13 mouse cellular contexts compared by ENCODE assay signal in the genomic region with DNA sequence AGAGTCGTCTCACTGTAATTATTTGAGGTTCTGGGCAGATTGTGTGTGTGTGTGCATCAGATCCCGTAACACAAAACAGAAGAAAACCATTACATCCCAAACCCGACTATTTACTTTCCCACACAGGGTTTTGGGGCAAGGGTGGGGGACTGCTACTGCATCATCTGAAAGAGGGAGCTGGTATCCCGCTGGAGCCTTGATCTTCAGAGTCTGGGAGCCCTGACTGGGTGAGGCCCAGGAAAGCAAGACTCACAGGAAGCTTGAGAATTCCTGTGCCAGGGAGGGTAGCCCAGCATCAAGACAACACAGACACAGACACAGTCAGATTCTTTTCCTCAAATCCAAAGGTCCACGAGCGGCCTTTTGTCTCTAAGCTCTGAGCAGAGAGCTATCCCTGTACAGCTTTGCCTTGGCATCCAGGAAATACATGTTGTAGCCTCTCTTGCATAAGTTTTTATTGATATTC. TPM values are rescaled to one million over a fixed set of nuclear protein-coding genes. Genes with fewer than 3 reads are reported as not detected.
DNase-seq lines count a peak whose midpoint lies in the region; ATAC-seq and TF ChIP-seq lines count a peak whose summit lies in the region.
"Had no signal": no experiment of that assay in that cellular context is flagged by ENCODE, and none has a peak within 500 bp of the region (broad histone marks: within the 10 kb centered on the region; RNA-seq: fewer than 3 reads in every experiment).

No protein-coding gene starts in this region.

- H3K27ac ChIP-seq in heart, embryonic 12.5 days (ENCODE audit: poor library complexity, severe bottlenecking) = no peak overlapping the region
- H3K27ac ChIP-seq in ES-E14 (ENCODE audit: insufficient read depth, low read depth, low read length, poor library complexity, severe bottlenecking) = no peak overlapping the region
- no peak overlapping the region for H3K27ac ChIP-seq in forebrain, embryonic 16.5 days (ENCODE audit: low read length)
- H3K27ac ChIP-seq: liver, embryonic 13.5 days had no signal

- H3K36me3 ChIP-seq in heart, embryonic 12.5 days = no peaks in the 10 kb centered on the region
- H3K36me3 ChIP-seq in ES-E14 (ENCODE audit: control insufficient read depth, insufficient read depth, low read length, poor library complexity, severe bottlenecking) = no peaks in the 10 kb centered on the region
- no peaks in the 10 kb centered on the region for H3K36me3 ChIP-seq in forebrain, embryonic 16.5 days (ENCODE audit: control insufficient read depth, insufficient read depth)
- H3K36me3 ChIP-seq: liver, embryonic 13.5 days had no signal

- WGBS in heart, embryonic 12.5 days = 31% methylated on average over 6 of the region's 6 CpGs
- 32% methylated on average over 6 of the region's 6 CpGs for WGBS in forebrain, embryonic 16.5 days

- H3K4me3 ChIP-seq in heart, embryonic 12.5 days = no peak overlapping the region
- peak overlapping the region; percentile 38 to 58 for H3K4me3 ChIP-seq in ES-E14 (ENCODE audit: insufficient read depth in 1 of 2, low read depth in 1 of 2, low read length in 2 of 2, poor library complexity in 1 of 2, severe bottlenecking in 1 of 2)
- no peak overlapping the region for H3K4me3 ChIP-seq in forebrain, embryonic 16.5 days (replicated peaks; ENCODE audit: low read length)
- H3K4me3 ChIP-seq: liver, embryonic 13.5 days had no signal

- in situ Hi-C loops in ES-E14 (cut with MboI; ENCODE audit: low sequenced_read_pairs in 2 of 2, unreplicated experiment in 2 of 2) = no loop called here

- H3K27me3 ChIP-seq in heart, embryonic 12.5 days (replicated peaks) = no peaks in the 10 kb centered on the region
- no peaks in the 10 kb centered on the region for H3K27me3 ChIP-seq in forebrain, embryonic 16.5 days (replicated peaks; ENCODE audit: control insufficient read depth, insufficient read depth, low read length)
- H3K27me3 ChIP-seq: Patski had no signal

- H3K9ac ChIP-seq in heart, embryonic 12.5 days = peak overlapping the region; percentile 16; the same call in 1 of the 2 replicates
- H3K9ac ChIP-seq in ES-E14 (ENCODE audit: insufficient read depth, low read depth, low read length, poor library complexity, severe bottlenecking) = no peak overlapping the region
- no peak overlapping the region for H3K9ac ChIP-seq in forebrain, embryonic 16.5 days (replicated peaks; ENCODE audit: low read depth, low read length)
- H3K9ac ChIP-seq: liver, embryonic 13.5 days had no signal

- peaks cover 24% of the 10 kb centered on the region for H3K4me1 ChIP-seq in heart, embryonic 12.5 days (replicated peaks)
- no peaks in the 10 kb centered on the region; a peak in 1 of 4 replicates for H3K4me1 ChIP-seq in ES-E14 (ENCODE audit: control insufficient read depth in 2 of 2, insufficient read depth in 2 of 2, low read length in 2 of 2, poor library complexity in 1 of 2)
- H3K4me1 ChIP-seq in forebrain, embryonic 16.5 days (replicated peaks; ENCODE audit: control insufficient read depth, insufficient read depth, low read length) = 0 out of 2 replicates have a peak, but pooled peaks cover 7% of the 10 kb centered on the region

- H3K4me2 ChIP-seq in heart, embryonic 12.5 days = peak overlapping the region; percentile 49
- H3K4me2 ChIP-seq in forebrain, embryonic 16.5 days (ENCODE audit: low read length) = no peak overlapping the region; the same call in 1 of the 2 replicates
- H3K4me2 ChIP-seq: liver, embryonic 13.5 days had no signal

- no peaks in the 10 kb centered on the region for H3K9me3 ChIP-seq in heart, embryonic 12.5 days (replicated peaks)
- no peaks in the 10 kb centered on the region for H3K9me3 ChIP-seq in ES-E14 (ENCODE audit: control insufficient read depth, insufficient read depth, low read depth, low read length)
- no peaks in the 10 kb centered on the region for H3K9me3 ChIP-seq in forebrain, embryonic 16.5 days (ENCODE audit: control insufficient read depth, low read length)
- H3K9me3 ChIP-seq: liver, embryonic 13.5 days had no signal

- 0 out of 2 replicates have a peak, but pooled peaks have one; percentile 36 for ATAC-seq in heart, embryonic 12.5 days (ENCODE audit: insufficient number of reproducible peaks, low FRiP score)
- ATAC-seq in forebrain, embryonic 16.5 days = 0 out of 2 replicates have a peak, but pooled peaks have one; percentile 20
- no peak for ATAC-seq in activated CD4-positive, CD25-positive, alpha-beta regulatory T cell, adult 4 months
- ATAC-seq: Patski had no signal

- no peak for DNase-seq in heart, postnatal 4 days
- no peak for DNase-seq in ES-E14 (ENCODE audit: low read depth, low spot score)
- DNase-seq in lung, postnatal 10 days = peak; percentile 37
- DNase-seq in cerebellum, adult 18-20 months = no peak
- no peak for DNase-seq in gastrocnemius, postnatal 4 days (ENCODE audit: low spot score in 2 of 2)
- DNase-seq: adrenal gland, postnatal 36 days; B cell, adult 2 months; cerebellum, adult 9-10 months; liver, embryonic 13.5 days had no signal

TF ChIP-seq in ES-E14, 5 proteins besides CTCF, POLR2A, EP300 and RAD21:
- TF ChIP-seq HCFC1 (IDR thresholded peaks at IDR 0.05; ENCODE audit: borderline replicate concordance, insufficient read depth, low read length) (no peak), ZNF384 (IDR thresholded peaks at IDR 0.05; ENCODE audit: low read depth, low read length) (no peak), MAFK (IDR thresholded peaks at IDR 0.05; ENCODE audit: insufficient read depth, low read depth, low read length) (no peak), CHD2 (IDR thresholded peaks at IDR 0.05; ENCODE audit: low read depth, low read length) (no peak), ZC3H11A (IDR thresholded peaks at IDR 0.05; ENCODE audit: borderline replicate concordance, low read depth, low read length) (no peak)

RNA-seq across cellular contexts. Expression of a gene that starts 41.0 kb away (rescaled TPM):
- polyA plus RNA-seq in heart, embryonic 12.5 days (2016; fragmentation: Nextera tagmentation; extraction: Ambion mirVana) = 29.4 and 29.6 TPM in 2 replicates
- 10 to 100 TPM; 40.0 to 42.1 TPM for total RNA-seq in heart, postnatal 4 days (2021)
- total RNA-seq in ES-E14 (2012; rRNA removed) = 12.8 and 22.5 TPM in 2 replicates
- 12.5 and 16.6 TPM in 2 replicates for polyA plus RNA-seq in forebrain, embryonic 16.5 days (2015; fragmentation: Nextera tagmentation; extraction: Ambion mirVana)
- 10 to 100 TPM; 14.2 to 19.3 TPM for polyA plus RNA-seq in activated CD4-positive, CD25-positive, alpha-beta regulatory T cell, adult 4 months (2017; shearing (Covaris generic))
- 10 to 100 TPM; 50.2 to 54.1 TPM for total RNA-seq in gastrocnemius, postnatal 4 days (2021)

Comparison
In these comparisons a context has a peak if more than half of its experiments do, and no peak if none do; other contexts are left out.
1. H3K4me3 ChIP-seq: peak in ES-E14 (2 of 2); none in heart, embryonic 12.5 days (single experiment) and forebrain, embryonic 16.5 days (single experiment).